Mouse (Mus musculus) spleen, postnatal 10 days (tissue): ENCODE measurements around the gene Gpr37l1.

Experiments
- DNase-seq, 2 experiments: peaks; one replicate each; pipeline ENCODE4 v3.0.0; 2021 to 2022; ENCODE audit warnings: low spot score in 2 of 2

Gene Gpr37l1

DNA sequence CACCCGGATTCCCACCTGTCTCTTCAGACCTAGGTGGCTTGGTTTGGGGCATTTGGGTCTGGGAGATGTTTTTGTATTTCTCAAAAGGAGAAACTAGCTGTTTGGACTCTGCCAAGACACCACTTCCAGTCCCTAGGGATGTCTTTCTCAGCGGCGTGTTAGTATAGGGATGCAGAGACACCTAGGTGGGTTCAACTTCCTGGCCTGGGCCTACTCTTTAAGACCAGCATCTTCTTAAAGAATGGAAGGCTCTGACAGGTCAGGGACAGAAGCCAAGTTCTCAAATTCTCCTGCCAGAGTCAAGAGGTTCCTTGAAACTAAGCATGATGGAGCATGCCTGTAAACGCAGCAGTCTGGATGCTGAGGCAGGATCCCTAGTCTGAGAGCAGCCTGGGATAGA lies 19.0 kb downstream of the Gpr37l1 start:
- DNase-seq = no peak

DNA sequence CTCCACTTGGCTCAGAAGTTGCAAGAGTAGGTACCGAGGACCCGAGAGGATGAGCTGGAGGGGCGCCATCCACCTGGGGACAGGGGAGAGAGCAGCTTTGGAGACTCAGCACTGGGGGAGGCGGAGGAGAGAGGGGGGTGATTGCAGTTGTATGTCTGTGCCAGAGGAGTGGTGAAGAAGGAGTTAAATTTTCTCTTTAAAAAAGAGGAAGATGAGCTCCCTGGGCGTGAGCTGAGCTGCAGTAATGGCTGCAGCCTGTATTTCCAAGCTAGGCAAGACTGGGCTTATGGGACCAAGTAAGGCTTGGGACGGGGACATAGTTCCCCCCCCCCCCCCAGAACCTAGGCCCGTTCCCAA lies 19.8 kb downstream of the Gpr37l1 start:
- no peak for DNase-seq

DNA sequence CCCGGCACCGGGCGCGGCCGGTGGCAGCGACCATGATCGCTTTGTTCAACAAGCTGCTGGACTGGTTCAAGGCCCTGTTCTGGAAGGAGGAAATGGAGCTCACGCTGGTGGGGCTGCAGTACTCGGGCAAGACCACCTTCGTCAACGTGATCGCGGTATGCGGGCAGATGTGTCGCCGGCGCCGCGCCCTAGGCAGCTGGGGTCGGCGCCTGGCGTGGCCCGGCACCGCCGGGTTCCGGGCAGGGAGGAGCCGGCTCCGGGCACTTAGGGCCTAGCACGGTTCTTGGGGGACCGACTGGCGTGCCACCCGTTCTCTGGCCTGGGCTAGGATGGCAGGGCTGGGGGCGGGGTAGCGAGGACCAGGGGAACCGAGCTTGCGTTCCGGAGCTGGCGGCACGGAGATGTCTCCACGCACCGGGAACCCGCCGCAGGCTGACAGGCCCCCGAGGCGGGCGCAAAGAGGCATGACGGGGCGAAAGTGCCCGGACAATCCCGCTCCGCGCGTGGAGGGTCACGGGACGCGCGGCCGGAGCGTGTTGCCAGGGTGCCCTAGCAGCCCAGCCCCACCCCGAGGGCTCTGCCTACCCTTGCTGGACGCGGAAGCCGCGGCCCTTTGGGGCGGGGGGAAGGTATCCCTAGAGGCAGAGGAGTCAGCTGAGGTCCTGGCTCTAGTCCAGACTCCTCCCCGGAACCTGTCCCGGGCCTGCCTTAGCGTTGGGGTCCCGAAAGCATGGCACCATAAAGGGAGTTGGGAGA lies 20.4 kb downstream of the Gpr37l1 start:
- peak; percentile 76 to 82 for DNase-seq

- peak; percentile 81 to 91 for DNase-seq
Observed at GRCm38 (mm10) chr1:135146077-135146945, 21.2 kb downstream of the Gpr37l1 start, which contains the start of gene Arl8a. TSS of gene Arl8a (plus strand) at chr1:135146824.

GRCm38 (mm10) chr1:135143940-135144339 lies 23.5 kb downstream of the Gpr37l1 start:
- DNase-seq = no peak

DNA sequence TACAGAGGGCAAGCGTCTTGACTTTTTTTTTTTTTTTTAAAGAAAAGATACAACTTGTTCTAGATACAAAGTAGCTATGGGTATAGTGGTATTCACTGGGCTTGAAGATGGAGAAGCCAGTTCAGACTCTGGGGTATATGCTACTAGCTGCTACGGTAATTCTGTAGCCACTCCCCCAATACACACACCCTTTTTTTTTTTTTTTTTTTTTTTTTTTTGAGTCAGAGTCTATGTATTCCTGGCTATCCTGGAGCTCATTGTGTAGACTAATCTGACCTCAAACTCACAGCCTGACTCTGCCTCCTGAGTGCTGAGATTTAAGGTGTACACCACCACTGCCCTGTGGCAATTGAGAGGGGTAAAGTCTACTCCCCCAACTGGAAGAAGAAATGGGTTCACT lies 25.0 kb downstream of the Gpr37l1 start:
- DNase-seq = no peak

- peak in 1 of 2 experiments; percentile 37 for DNase-seq
Observed at GRCm38 (mm10) chr1:135139906-135140305, 27.6 kb downstream of the Gpr37l1 start.

DNA sequence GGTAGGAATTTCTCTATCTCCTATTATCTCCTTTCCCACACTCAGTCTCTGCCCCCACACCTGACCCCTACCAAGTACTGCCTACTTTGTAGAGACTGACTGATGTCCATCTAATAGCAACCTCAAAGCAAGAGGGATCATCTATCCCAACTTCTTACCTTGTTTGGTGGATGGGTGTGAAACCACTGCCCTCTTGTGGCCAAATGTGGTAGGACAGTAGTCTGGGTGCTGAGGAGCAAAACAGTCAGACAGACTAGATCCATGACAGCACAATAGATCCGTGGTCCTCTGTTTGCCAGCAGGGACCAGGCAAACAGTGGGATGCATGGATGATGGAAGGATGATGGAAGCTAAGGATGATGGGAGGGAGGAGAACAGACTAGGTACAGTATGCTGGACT lies 31.0 kb downstream of the Gpr37l1 start:
- DNase-seq = peak; percentile 66 to 82

- DNase-seq = no peak
Observed at GRCm38 (mm10) chr1:135135111-135135787, 32.2 kb downstream of the Gpr37l1 start.

DNA sequence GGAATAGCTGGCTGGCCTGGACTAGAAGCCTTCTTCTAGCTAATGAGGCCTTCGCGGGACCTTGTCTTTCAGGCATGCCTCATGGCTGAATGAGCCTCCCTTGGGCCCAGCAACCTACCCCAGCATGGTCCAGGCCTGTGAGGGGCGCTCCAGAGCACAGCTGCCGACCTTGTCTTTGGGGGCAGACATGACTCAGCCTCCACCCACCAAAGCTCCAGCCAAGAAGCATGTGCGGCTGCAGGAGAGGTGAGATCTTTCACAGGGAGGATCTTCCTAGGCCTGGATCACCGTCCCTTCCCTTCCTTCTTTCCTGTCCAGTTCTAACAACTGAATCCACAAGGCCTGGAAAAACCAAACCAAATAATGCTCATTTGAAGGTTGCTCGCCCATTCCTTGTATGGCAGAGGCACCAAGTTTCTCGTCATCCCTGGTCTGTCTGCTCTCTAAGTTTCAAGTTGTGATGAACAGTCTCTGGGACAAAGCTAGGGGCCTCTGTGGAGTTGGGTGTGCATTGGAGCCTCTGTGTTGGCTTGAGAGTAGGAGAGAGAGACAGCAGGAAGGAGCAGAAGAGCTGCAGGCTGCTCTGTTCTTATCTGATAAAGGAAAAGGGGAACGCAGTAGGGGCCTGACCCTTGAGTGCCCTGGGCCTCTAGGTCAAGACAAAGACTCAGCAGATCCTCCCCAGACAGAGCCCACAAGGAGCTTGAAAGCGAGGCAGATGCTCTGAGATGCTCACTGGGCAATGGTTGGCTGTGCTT lies 33.6 kb downstream of the Gpr37l1 start:
- peak; percentile 41 to 55 for DNase-seq

DNA sequence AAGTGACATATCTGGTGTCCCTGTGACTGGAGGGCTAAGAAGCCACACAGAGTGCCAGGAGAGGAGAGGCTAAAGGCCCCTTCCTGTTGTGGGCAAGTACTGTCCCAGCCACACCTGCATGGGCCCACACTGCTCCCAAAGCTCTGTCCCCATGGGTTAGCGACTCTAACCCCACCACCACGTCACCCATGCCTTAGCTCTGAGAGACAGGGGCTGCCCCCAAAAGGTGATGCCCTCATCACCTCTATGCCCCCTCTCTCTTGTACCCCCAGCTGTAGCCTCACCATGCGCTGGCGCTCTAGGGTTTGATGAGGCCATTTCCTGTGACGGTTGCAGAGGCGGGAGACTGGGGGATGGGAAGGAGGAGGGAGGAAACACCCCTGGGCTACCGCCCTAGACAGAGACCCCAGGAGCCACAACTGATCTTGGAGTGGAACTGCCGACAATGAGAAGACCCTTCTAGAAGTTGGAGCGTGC lies 34.5 kb downstream of the Gpr37l1 start:
- peak; percentile 58 to 62 for DNase-seq

- peak; percentile 73 to 93 for DNase-seq
Observed at GRCm38 (mm10) chr1:135132473-135132872, 35.0 kb downstream of the Gpr37l1 start, which contains the start of gene Ptpn7. TSS of gene Ptpn7 (plus strand) at chr1:135132700.

DNA sequence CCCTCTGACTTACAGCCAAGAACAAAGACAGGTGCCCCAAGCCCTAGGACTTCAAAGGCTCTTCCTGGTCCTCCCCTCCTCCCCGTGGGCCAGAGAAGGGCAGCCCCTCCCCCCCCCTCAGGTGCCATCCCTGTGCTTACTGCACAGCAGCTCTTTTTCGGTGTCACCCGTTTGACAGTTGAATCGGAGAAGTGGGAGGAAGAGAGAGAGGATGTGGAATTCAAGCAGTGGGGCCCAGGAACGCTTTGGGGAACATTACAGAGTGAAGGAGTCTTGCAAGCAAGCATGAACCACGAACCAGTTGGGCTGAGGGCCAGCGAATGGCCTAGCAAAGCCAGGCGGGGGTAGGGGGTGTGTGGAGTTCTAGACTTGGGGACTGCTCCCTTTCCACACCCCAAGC lies 35.9 kb downstream of the Gpr37l1 start:
- peak; percentile 39 to 43 for DNase-seq

DNA sequence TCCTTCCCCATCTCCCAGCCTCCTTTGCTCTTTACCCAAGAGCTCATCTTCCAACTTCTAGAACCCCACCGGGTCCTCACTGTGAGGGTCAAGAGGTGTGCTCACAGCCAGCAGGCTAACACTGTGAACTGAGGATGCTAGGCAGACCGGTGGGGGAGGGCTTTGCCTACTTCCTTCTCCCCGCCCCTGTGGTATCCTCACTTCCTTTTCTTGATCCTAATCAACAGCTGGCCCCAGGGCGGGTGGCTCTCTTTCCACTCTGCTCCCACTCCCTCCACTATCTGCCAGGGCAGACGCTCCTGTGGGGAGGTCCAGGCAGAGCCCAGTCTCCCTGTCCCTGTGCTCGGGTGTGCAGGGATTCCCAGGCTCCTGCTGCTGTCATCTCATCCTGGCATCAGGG lies 36.4 kb downstream of the Gpr37l1 start:
- DNase-seq = peak; percentile 43 to 67

GRCm38 (mm10) chr1:135130376-135131018 lies 37.0 kb downstream of the Gpr37l1 start:
- DNase-seq = no peak

DNA sequence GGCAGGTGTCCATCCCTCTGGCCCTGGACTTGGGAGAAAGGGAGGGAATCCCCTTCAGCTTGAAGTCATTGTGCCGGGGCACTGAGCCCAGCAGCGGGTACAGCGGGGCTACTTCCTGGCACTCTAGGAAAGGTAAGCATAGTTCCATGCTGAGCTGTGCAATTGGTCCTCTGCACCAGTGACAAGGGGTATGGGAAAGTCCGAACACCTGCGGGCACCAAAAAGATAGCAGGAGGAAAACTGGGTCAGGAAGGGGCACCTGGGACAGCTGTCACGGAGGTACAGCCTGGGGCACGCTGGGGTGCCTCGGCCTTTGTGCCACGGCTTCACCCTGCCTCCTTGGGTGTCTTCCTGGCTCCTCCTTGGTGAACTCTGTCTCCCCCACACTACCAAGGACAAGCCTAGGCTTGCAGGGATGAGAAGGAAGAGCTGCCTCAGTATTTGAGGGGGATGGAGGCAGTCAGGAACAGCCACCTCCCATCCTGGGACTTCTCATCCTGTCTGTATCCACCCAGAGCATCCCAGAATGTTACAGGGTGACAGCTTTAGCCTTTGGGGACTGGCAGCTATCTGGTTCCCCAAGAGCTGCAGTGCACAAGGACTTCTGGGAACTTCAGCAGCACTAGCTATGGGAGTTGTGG lies 37.8 kb downstream of the Gpr37l1 start:
- no peak for DNase-seq

DNA sequence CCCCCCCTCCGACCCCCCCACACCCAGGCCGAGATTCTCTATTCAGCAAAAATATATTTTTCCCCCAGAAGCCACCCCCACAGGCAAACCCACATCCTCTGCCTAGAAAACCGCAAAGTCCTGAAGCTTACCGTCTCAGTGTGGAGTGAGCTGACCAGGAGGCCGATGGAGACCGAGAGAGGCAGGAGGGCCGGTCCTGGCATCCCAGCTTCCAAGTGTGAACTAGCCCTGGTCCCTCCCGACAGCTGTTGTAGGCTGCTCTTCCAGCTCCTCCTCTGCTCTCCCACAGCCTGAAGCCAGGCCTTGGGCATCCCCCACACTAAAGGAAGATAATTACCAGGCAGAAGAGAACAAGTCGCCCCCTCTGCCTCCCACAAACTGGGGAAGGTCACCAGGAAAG lies 38.5 kb downstream of the Gpr37l1 start:
- no peak for DNase-seq

DNA sequence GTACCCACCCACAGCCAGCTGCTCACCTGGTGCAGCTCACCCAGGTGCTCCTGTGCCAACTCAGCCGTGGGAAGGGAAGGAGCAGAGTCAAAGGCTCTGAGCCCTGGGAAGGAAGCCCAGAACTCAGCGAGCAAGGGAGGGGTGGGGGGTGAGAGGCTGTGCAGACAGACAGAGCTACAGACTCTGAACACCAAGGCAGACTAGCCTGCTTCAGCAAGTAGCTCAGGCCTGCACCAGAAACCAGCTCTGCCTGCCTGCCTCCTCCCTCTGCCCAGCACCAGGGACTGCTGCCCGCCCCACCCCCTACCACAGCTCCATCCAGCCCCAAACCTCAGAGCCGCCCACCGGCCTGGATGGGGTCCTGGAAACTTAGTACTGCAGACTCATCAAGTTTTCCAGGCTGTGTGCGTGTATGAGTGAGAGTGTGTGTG lies 39.5 kb downstream of the Gpr37l1 start:
- DNase-seq = peak in 1 of 2 experiments; percentile 16

DNA sequence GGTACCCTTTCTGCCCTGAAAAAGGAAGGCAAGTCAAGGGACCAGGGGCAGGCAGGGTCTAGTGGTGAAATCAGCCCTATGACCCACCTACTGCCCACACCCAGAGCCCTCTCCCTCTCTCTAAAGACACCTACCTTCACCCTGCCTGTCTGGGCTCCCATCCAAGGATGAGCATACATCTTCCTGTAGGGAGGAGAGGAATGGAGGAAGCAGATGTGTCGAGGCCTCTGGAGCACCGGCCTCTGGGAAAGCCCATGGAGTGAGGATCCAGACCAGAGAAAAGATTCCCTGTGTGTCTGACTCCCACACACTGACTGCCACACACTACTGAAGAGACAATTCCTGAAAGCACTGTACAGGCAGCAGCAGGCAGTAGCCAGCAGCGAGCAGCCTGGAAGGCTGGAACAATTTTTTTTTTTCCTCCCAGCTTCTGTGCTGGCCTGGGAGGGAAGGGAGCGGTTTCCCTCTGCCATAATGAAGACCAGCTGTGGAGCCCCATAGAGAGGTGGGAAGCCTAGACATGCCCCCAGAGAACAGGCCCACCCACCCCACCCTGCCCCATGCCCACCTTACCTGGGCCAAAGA lies 40.9 kb downstream of the Gpr37l1 start:
- no peak for DNase-seq

GRCm38 (mm10) chr1:135125990-135126389 lies 41.5 kb downstream of the Gpr37l1 start:
- peak in 1 of 2 experiments; percentile 21 for DNase-seq
